Mouse (Mus musculus) adrenal gland, postnatal 10 days (tissue): ENCODE measurements around the gene Osbp2. TPM values are rescaled to one million over a fixed set of nuclear protein-coding genes. Genes with fewer than 3 reads are reported as not detected.

Experiments used
- DNase-seq: peaks from one replicate; pipeline ENCODE4 v3.0.0; 2021; ENCODE audit warnings: mixed read lengths
- total RNA-seq, 2 experiments: library from RNA; stranded (reverse); gene quantifications; 2 replicates each; pipeline ENCODE4 v1.2.3; 2021

Gene Osbp2
- total RNA-seq, 2 experiments from 2014 or later, result 1.9 to 2.4 TPM

GRCm38 (mm10) chr11:3862661-3863453, 846 bp downstream of the Osbp2 start:
- DNase-seq, result no peak

- no peak for DNase-seq
Observed at GRCm38 (mm10) chr11:3860361-3860760, 3.3 kb downstream of the Osbp2 start.

GRCm38 (mm10) chr11:3859778-3860177, 3.9 kb downstream of the Osbp2 start:
- no peak for DNase-seq

- DNase-seq, result no peak
Observed at GRCm38 (mm10) chr11:3857902-3858301, 5.8 kb downstream of the Osbp2 start.

GRCm38 (mm10) chr11:3855846-3856245, 7.9 kb downstream of the Osbp2 start:
- no peak for DNase-seq

DNA sequence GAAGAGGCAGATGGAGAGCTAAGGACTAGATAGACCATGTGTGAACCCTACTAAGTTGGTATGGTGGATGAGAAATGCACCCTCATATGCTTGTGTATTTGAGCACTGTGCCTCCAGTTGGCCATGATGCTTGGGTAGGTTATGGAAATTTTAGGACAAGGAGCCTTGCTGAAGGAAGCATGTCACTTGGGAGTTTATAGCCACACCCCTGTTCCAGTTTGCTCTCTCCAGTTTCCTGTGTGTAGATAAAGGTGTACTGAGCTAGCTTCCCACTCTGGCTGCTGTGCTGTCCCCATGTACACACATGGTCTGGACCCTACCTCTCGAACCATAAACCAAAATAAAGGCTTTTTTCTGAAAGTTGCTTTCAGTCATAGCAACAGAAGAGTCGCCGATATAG, 9.5 kb downstream of the Osbp2 start:
- no peak for DNase-seq

DNA sequence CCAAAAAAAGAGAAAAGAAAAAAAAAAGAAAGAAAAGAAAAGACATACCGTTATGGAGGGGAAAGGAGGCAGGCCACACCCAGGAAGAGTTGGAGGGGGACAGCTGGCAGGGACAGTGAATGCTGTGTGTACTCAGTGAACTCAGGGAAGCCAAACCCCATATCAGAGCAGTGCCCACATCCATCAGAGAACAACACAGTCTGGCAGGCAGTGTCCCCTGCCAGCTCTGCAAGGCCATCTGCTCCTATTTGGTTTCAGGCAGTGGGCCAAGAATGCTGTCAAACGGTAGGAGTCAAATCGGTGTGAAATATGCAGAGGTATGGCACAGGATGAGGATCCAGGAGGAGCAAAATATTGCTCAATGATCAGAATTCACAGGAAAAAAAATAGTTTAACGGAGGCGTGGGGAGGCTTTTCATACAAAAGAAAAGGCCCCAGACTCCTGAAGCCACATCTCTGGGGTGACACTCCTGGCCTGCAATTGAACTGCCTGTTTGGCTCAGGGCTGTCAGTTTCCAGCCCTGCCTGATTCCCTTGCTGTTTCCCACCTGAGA, 10.1 kb downstream of the Osbp2 start:
- DNase-seq, result peak; percentile 65

DNA sequence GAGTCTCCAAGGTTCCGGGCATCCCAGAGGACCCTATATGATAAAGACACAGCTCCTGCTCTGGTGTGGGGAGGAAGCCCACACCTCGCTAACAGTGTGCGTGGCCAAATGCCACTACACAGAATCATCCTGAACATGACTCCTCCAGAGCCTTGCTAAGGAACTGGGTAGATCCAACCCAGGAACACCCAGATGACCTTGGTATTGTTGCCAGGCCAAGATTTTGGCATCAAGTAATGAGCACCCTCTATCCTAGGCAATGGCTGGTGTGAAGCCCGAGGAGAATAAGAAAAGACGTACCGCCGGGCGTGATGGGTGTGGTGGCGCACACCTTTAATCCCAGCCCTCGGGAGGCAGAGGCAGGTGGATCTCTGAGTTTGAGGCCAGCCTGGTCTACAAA, 10.7 kb downstream of the Osbp2 start:
- DNase-seq, result no peak

DNA sequence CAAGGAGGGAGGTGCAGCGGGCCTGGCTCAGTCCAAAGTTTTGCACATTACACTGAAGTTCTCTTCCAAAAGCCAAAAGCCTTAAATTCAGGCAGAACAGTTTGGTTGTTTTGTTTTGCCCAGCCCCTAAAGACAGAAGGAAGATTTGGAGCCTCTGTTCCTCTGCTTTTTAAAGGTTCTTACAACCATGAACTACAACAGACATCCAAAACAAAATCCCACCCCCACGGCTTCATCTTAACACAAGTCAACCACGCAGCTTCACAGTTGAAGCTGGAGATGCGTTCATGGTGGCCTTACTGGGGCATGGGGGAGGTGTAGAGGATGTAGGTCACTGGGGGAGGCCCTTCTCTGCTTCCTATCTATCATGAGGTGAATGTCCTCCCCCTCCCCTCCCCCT, 11.8 kb downstream of the Osbp2 start:
- DNase-seq, result no peak

- no peak for DNase-seq
Observed at GRCm38 (mm10) chr11:3850746-3851277, 12.9 kb downstream of the Osbp2 start.

DNA sequence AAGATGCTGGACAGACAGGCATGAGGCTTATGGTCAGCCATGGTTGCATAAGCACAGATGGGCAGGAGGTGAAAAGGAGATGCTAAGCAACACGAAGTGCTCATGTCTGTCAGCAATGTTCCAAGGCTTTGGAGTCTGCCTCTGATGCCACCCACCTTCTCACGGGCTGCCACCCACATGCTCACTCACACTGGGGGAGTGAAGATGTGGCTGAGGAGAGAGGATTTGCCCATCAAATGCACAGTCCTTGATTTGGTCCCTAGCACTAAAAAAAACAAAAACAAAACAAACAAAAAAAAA, 13.4 kb downstream of the Osbp2 start:
- no peak for DNase-seq

- DNase-seq, result no peak
Observed at GRCm38 (mm10) chr11:3849469-3850314, 14.0 kb downstream of the Osbp2 start.

DNA sequence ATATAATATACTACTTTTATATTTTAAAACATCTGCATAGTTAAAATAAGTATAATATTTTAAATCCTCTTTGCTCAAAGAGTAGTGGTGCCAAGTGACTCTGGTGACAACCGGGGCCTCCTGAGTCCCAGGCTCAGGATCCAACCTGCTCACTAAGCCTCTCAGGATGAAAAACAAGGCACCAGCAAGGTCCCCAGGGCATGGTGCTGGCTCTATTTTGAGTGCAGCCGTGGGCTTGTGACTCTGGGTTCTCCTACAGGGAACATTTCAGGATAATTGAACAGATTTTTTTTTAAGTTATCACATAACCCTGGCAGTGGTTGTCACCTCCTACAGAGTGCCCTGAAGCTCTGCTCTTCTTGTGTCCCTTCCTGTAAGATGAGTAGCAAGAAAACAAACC, 17.4 kb downstream of the Osbp2 start:
- DNase-seq, result no peak

DNA sequence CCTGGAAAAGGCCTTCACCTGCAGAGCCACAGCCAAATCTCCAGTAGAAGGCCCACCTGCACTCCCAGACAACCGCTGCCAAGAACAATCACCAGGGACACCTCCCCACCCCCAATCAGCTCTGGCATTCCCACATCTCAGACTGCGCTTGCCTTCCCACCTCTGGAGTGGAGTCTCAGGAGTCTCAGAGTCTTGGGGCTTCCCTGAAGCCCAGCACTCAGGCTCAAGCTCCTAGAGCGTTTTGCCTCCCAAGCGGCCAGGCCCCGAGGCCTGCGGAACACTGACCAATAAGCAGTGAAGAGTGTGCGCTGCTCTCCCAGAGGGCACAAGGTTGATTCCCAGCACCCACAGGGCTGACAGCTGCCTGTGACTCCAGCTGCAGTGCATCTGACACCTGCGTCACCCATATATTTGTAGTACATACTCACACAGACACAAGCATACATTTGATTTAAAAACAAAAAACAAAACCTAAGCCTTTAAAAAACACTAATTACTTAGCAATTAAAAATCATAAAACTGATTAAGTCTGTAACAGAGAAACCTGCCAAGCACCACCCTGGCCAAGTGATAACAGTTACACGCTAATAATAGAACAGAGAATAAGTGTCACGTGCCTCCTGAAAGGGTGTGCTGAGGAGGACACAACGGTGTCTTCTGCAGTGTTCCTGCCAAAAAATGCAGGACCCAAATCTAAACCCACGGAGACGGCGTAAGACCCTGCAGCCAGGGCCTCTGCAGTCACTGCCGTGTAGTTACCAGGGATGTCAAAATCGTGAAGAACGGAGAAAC, 19.6 kb downstream of the Osbp2 start:
- no peak for DNase-seq

DNA sequence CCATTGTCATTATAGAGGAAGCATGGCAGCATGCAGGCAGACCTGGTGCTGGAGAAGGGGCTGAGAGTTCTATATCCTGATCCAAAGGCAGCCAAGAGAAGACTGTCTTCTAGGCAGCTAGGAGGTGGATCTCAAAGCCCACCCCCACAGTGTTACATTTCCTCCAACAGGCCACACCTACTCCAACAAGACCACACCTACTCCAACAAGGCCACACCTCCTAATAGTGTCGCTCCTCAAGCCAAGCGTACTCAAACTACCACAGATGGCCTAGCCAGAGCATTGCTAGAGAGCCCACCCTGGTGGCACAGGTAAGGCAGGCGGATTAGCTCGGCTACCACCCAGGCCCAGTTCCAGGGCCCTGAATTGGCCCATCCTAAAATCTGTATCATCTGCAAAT, 28.4 kb downstream of the Osbp2 start:
- no peak for DNase-seq

GRCm38 (mm10) chr11:3834421-3835098, 29.1 kb downstream of the Osbp2 start:
- DNase-seq, result peak; percentile 65

DNA sequence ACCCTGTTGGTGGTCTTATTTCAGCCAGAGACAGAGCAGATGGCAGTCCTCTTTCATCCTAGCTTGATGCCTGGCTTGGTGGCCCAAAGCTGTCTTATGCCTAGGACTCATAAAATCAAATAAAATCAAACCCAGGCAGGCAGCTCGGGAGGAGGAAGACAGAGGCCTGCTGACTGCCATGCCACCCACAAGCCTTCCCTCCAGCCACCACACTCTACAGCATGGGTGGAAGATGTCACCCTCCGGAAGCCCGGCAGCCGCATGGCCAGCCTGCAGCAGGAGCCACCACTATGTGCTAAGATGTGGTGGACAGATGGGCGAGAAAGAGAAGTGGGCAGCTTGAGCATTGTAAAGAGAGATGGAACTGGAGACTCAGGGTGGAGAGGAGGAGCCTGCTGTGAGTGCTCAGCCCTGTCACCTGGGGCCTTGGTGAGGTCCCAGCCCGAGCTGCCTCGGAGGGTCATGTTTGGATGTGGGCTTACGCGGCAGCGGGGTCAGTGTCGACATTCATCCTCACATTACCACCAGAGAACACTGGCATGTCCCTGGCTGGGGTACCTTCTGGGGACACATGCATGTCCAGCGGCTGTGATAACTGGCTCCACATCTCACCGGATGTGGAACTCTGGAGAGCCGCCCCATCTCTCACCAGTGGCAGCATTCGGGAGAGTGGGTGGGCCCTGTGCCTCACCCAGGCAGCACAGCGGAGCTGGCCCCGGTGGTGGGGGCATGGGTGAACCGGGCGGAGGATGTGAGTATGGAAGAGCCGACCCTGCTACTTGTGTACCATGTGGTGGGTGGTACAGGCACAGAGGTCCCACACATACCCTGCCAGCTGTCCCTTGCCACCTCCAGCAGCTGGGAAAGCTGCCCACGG, 29.9 kb downstream of the Osbp2 start:
- DNase-seq, result no peak

- peak; percentile 63 for DNase-seq
Observed at GRCm38 (mm10) chr11:3832193-3832901, 31.4 kb downstream of the Osbp2 start.

DNA sequence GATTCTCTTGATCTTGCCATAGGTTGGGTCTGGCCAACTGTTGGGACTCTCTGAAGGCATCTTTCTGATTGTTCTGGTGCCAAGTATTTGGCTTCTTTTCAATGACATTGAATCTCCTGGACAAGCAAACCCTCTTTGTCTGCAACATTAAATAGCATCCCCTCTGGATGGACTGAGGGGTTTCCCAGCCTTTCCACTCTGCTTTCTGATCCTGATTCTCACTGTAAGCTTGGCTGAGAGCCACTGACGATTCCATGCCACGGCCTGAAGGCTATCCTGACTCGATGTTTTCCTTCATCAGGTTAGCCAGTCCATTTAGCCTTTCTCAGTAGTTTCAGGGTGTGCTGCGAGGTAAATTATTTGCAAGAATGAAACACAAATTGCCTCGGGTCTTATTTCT, 34.0 kb downstream of the Osbp2 start:
- DNase-seq, result no peak

DNA sequence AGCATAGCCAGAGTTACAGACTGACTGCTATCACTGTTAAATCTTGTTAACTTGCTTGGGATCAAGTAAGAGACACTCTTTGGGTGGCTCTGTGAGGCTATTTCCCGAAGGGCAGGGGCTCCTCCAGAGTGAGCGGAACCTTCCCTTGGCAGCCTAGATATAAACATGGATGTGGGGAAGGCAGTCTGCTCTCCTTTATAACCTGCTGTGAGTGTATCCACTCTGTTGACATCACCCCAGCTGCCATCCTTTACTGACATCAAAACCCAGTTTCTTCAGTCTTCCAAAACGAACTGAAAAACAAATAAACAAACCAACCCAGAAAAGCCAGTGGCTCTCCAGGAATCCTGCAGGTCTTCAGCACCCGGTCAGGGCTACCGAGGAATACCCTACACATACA, 39.6 kb downstream of the Osbp2 start:
- DNase-seq, result no peak
